Mouse (Mus musculus) neural tube, embryonic 15.5 days (tissue): ENCODE data around the gene Gstm4. TPM values are rescaled to one million over a fixed set of nuclear protein-coding genes. Genes with fewer than 3 reads are reported as not detected.

ENCODE experiments used
- ATAC-seq: fragments of 200-750 bp; cut with Nextera tagmentation; 2 replicates; pipeline ENCODE4 v1.8.0; 2017; ENCODE audit warnings: mild to moderate bottlenecking, moderate TSS enrichment, moderate library complexity; ENCODE audit not compliant: low FRiP score
- H3K27ac ChIP-seq: fragments of 300-500 bp; sonication (generic); replicated peaks from 2 replicates; pipeline ENCODE4 v1.5.1; 2015; ENCODE audit warnings: mild to moderate bottlenecking, inconsistent platforms
- H3K27me3 ChIP-seq: fragments of 300-500 bp; sonication (generic); replicated peaks from 2 replicates; pipeline ENCODE4 v1.6.1; 2015; ENCODE audit warnings: inconsistent platforms
- H3K36me3 ChIP-seq: fragments of 300-500 bp; sonication (generic); 2 replicates; pipeline ENCODE4 v1.6.1; 2015; ENCODE audit warnings: inconsistent platforms
- H3K4me1 ChIP-seq: fragments of 300-500 bp; sonication (generic); 2 replicates; pipeline ENCODE4 v1.6.1; 2015; ENCODE audit warnings: inconsistent platforms
- H3K4me2 ChIP-seq: fragments of 300-500 bp; sonication (generic); 2 replicates; pipeline ENCODE4 v1.6.1; 2015; ENCODE audit warnings: inconsistent platforms, mild to moderate bottlenecking, moderate library complexity
- H3K4me3 ChIP-seq: fragments of 300-500 bp; sonication (generic); replicated peaks from 2 replicates; pipeline ENCODE4 v1.5.1; 2015; ENCODE audit warnings: mild to moderate bottlenecking, inconsistent platforms
- H3K9ac ChIP-seq: fragments of 300-500 bp; sonication (generic); replicated peaks from 2 replicates; pipeline ENCODE4 v1.6.1; 2015; ENCODE audit warnings: mild to moderate bottlenecking, inconsistent platforms
- H3K9me3 ChIP-seq: fragments of 300-500 bp; sonication (generic); replicated peaks from 2 replicates; pipeline ENCODE4 v1.6.1; 2016; ENCODE audit warnings: inconsistent platforms
- WGBS: fragments of 180-500 bp; shearing (Covaris S2); methylation state at CpG from one replicate; pipeline ENCODE4 v1.1.7; 2015; ENCODE audit warnings: mixed read lengths; 5-methylcytosine and 5-hydroxymethylcytosine counted together
- polyA plus RNA-seq: library from polyadenylated mRNA; unstranded; fragments of >200 nt; fragmentation: Nextera tagmentation; extraction: Ambion mirVana; gene quantifications from 2 replicates; pipeline ENCODE4 v1.2.1, GENCODE M21; 2015

Gstm4 gene
- polyA plus RNA-seq, 1 experiment from 2014 or later, result 21.0 TPM

- peaks cover 7% of the 10 kb centered on the region; the same call in 1 of the 2 replicates for H3K36me3 ChIP-seq
- H3K9ac ChIP-seq, result peak overlapping the region; percentile 70
- peaks cover 53% of the 10 kb centered on the region for H3K4me1 ChIP-seq
- peak overlapping the region; percentile 83 for H3K27ac ChIP-seq
- H3K9me3 ChIP-seq, result no peaks in the 10 kb centered on the region
- no peaks in the 10 kb centered on the region for H3K27me3 ChIP-seq
- under 1% methylated on average over 14 of the region's 14 CpGs for WGBS
- H3K4me3 ChIP-seq, result peak overlapping the region; percentile 56
- H3K4me2 ChIP-seq, result peak overlapping the region; percentile 100
- peak; percentile 89 for ATAC-seq
These were observed 40.6 kb upstream of the Gstm4 start for GRCm38 (mm10) chr3:108085281-108085720.

- no peaks in the 10 kb centered on the region for H3K9me3 ChIP-seq
- H3K4me2 ChIP-seq, result peak overlapping the region; percentile 100
- H3K36me3 ChIP-seq, result peaks cover 11% of the 10 kb centered on the region; the same call in 1 of the 2 replicates
- peak overlapping the region; percentile 56 for H3K4me3 ChIP-seq
- H3K4me1 ChIP-seq, result peaks cover 53% of the 10 kb centered on the region
- peak overlapping the region; percentile 83 for H3K27ac ChIP-seq
- peak; percentile 65 for ATAC-seq
- H3K9ac ChIP-seq, result peak overlapping the region; percentile 70
- 11% methylated on average over 13 of the region's 13 CpGs for WGBS
- no peaks in the 10 kb centered on the region for H3K27me3 ChIP-seq
These were observed 40.1 kb upstream of the Gstm4 start for GRCm38 (mm10) chr3:108084767-108085270.

- Histone ChIP-seq H3K4me1 (peaks cover 53% of the 10 kb centered on the region), H3K4me3 (peak overlapping the region; percentile 56), H3K9ac (0 out of 2 replicates have a peak overlapping the region, but pooled peaks have one; percentile 70)
These were observed 39.3 kb upstream of the Gstm4 start for GRCm38 (mm10) chr3:108083904-108084407.

GRCm38 (mm10) chr3:108083161-108083560, 38.5 kb upstream of the Gstm4 start:
- ATAC-seq, result no peak
- Histone ChIP-seq H3K36me3 (peaks cover 23% of the 10 kb centered on the region), H3K9me3 (no peaks in the 10 kb centered on the region), H3K27ac (no peak overlapping the region), H3K4me3 (no peak overlapping the region), H3K27me3 (no peaks in the 10 kb centered on the region), H3K4me2 (0 out of 2 replicates have a peak overlapping the region, but pooled peaks have one; percentile 26), H3K9ac (no peak overlapping the region), H3K4me1 (peaks cover 53% of the 10 kb centered on the region)
- WGBS, result 86% methylated on average over 2 of the region's 2 CpGs

More at GRCm38 (mm10) chr3:108083904-108084407, 39.3 kb upstream of the Gstm4 start:
- 64% methylated on average over 4 of the region's 4 CpGs for WGBS
- H3K4me2 ChIP-seq, result peak overlapping the region; percentile 100
- no peaks in the 10 kb centered on the region for H3K9me3 ChIP-seq
- no peak for ATAC-seq
- no peaks in the 10 kb centered on the region for H3K27me3 ChIP-seq
- peaks cover 16% of the 10 kb centered on the region for H3K36me3 ChIP-seq
- H3K27ac ChIP-seq, result no peak overlapping the region

GRCm38 (mm10) chr3:108082251-108082875, 37.7 kb upstream of the Gstm4 start:
- Histone ChIP-seq H3K36me3 (peaks cover 28% of the 10 kb centered on the region), H3K4me3 (no peak overlapping the region), H3K9ac (0 out of 2 replicates have a peak overlapping the region, but pooled peaks have one; percentile 23), H3K9me3 (no peaks in the 10 kb centered on the region), H3K4me2 (peak overlapping the region; percentile 26), H3K27me3 (no peaks in the 10 kb centered on the region), H3K4me1 (peaks cover 53% of the 10 kb centered on the region), H3K27ac (0 out of 2 replicates have a peak overlapping the region, but pooled peaks have one; percentile 15)
- no peak for ATAC-seq
- 74% methylated on average over 1 of the region's 1 CpGs for WGBS

GRCm38 (mm10) chr3:108081681-108082080, 37.0 kb upstream of the Gstm4 start:
- WGBS, result 59% methylated on average over 4 of the region's 4 CpGs
- Histone ChIP-seq H3K4me1 (peaks cover 50% of the 10 kb centered on the region), H3K36me3 (peaks cover 35% of the 10 kb centered on the region), H3K4me2 (peak overlapping the region; percentile 26), H3K9ac (no peak overlapping the region), H3K27ac (no peak overlapping the region; the same call in 1 of the 2 replicates), H3K4me3 (no peak overlapping the region), H3K27me3 (no peaks in the 10 kb centered on the region), H3K9me3 (no peaks in the 10 kb centered on the region)
- no peak for ATAC-seq

GRCm38 (mm10) chr3:108076836-108077235, 32.1 kb upstream of the Gstm4 start:
- Histone ChIP-seq H3K4me2 (no peak overlapping the region), H3K4me1 (peaks cover 13% of the 10 kb centered on the region), H3K4me3 (no peak overlapping the region), H3K27me3 (no peaks in the 10 kb centered on the region), H3K9me3 (no peaks in the 10 kb centered on the region), H3K27ac (no peak overlapping the region), H3K36me3 (peaks cover 64% of the 10 kb centered on the region), H3K9ac (no peak overlapping the region)
- ATAC-seq, result no peak
- WGBS, result 97% methylated on average over 9 of the region's 9 CpGs

GRCm38 (mm10) chr3:108072983-108073569, 28.4 kb upstream of the Gstm4 start:
- ATAC-seq, result no peak
- Histone ChIP-seq H3K4me1 (peaks cover 10% of the 10 kb centered on the region; the same call in 1 of the 2 replicates), H3K4me3 (no peak overlapping the region), H3K36me3 (peaks cover 42% of the 10 kb centered on the region), H3K4me2 (no peak overlapping the region), H3K9me3 (no peaks in the 10 kb centered on the region), H3K27me3 (no peaks in the 10 kb centered on the region), H3K9ac (no peak overlapping the region), H3K27ac (no peak overlapping the region)
- WGBS, result 66% methylated on average over 10 of the region's 10 CpGs

- no peaks in the 10 kb centered on the region for H3K9me3 ChIP-seq
- no peak overlapping the region for H3K4me3 ChIP-seq
- no peak overlapping the region for H3K4me2 ChIP-seq
- no peak overlapping the region for H3K27ac ChIP-seq
- H3K36me3 ChIP-seq, result peaks cover 20% of the 10 kb centered on the region
- peaks cover 10% of the 10 kb centered on the region; the same call in 1 of the 2 replicates for H3K4me1 ChIP-seq
- H3K9ac ChIP-seq, result no peak overlapping the region
- ATAC-seq, result no peak
- 69% methylated on average over 10 of the region's 10 CpGs for WGBS
- no peaks in the 10 kb centered on the region for H3K27me3 ChIP-seq
These were observed 25.9 kb upstream of the Gstm4 start for GRCm38 (mm10) chr3:108070295-108071293.

GRCm38 (mm10) chr3:108069231-108069870, 24.7 kb upstream of the Gstm4 start:
- no peak overlapping the region for H3K4me2 ChIP-seq
- WGBS, result 74% methylated on average over 13 of the region's 13 CpGs
- no peak for ATAC-seq

More at GRCm38 (mm10) chr3:108069231-108069870, 24.7 kb upstream of the Gstm4 start:
- Histone ChIP-seq H3K4me1 (peaks cover 10% of the 10 kb centered on the region; the same call in 1 of the 2 replicates), H3K27ac (no peak overlapping the region), H3K27me3 (no peaks in the 10 kb centered on the region), H3K9ac (no peak overlapping the region), H3K9me3 (no peaks in the 10 kb centered on the region), H3K36me3 (peaks cover 7% of the 10 kb centered on the region), H3K4me3 (no peak overlapping the region)
